11 mouse cellular contexts compared by ENCODE assay signal in the genomic region with DNA sequence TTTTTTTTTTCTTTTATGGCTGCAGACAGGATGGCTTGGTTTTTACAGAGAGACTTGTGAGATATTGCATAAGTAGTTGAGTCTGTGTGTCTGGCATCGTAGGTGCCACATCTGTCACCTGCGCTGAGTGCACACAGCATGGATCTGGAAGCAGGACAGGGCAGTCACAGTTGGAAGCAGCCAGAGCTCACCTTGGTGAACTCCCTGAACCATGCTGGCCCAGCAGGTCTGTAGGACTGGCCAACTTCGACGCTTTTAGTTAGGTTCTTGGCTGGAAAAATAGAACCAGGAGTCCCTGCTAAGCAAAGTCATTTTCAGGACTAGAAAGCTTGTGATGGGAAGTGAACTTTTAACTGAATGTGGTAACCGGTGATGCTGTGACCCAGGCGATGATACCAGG. TPM values are rescaled to one million over a fixed set of nuclear protein-coding genes. Genes with fewer than 3 reads are reported as not detected.
DNase-seq lines count a peak whose midpoint lies in the region; ATAC-seq and TF ChIP-seq lines count a peak whose summit lies in the region.
"Had no signal": no experiment of that assay in that cellular context is flagged by ENCODE, and none has a peak within 500 bp of the region (broad histone marks: within the 10 kb centered on the region; RNA-seq: fewer than 3 reads in every experiment).

No protein-coding gene starts in this region.

- H3K4me2 ChIP-seq in stomach, embryonic 14.5 days (replicated peaks; ENCODE audit: low read depth, low read length): no peak overlapping the region
- H3K4me2 ChIP-seq in stomach, postnatal 0 days (replicated peaks; ENCODE audit: low read depth): no peak overlapping the region
- peak overlapping the region; percentile 10 for H3K4me2 ChIP-seq in forebrain, embryonic 14.5 days (ENCODE audit: low read length)

- ATAC-seq in stomach, embryonic 14.5 days (ENCODE audit: insufficient number of reproducible peaks, insufficient read depth, low FRiP score, low read depth): no peak
- ATAC-seq in stomach, postnatal 0 days (ENCODE audit: low FRiP score, low TSS enrichment): no peak
- ATAC-seq in forebrain, embryonic 14.5 days: 0 out of 2 replicates have a peak, but pooled peaks have one; percentile 11

- no peak for DNase-seq in stomach, postnatal 0 days (ENCODE audit: low spot score)
- no peak for DNase-seq in forebrain, embryonic 14.5 days (ENCODE audit: low spot score)
- DNase-seq in midbrain, embryonic 10.5 days (ENCODE audit: low spot score): no peak
- no peak for DNase-seq in embryo, embryonic 11 days
- no peak for DNase-seq in right cerebral cortex, adult 18-20 months
- no peak for DNase-seq in B cell, adult 2 months
- DNase-seq: adrenal gland, postnatal 14 days; kidney, adult 9 months had no signal

- H3K4me1 ChIP-seq in stomach, embryonic 14.5 days (ENCODE audit: control insufficient read depth, insufficient read depth, low read length): peaks cover 79% of the 10 kb centered on the region
- H3K4me1 ChIP-seq in stomach, postnatal 0 days (replicated peaks; ENCODE audit: control insufficient read depth, insufficient read depth): peaks cover 19% of the 10 kb centered on the region; the same call in 1 of the 2 replicates
- H3K4me1 ChIP-seq in forebrain, embryonic 14.5 days (ENCODE audit: control insufficient read depth, insufficient read depth, low read length): peaks cover 91% of the 10 kb centered on the region
- H3K4me1 ChIP-seq in midbrain, embryonic 10.5 days: peaks cover 93% of the 10 kb centered on the region

- TF ChIP-seq CTCF in stomach, postnatal 0 days (IDR thresholded peaks at IDR 0.05; ENCODE audit: low read depth): no peak

- H3K27ac ChIP-seq in stomach, embryonic 14.5 days (ENCODE audit: low read length): peak overlapping the region; percentile 52; the same call in 1 of the 2 replicates
- H3K27ac ChIP-seq in stomach, postnatal 0 days (replicated peaks): no peak overlapping the region
- H3K27ac ChIP-seq in forebrain, embryonic 14.5 days (ENCODE audit: low read depth, low read length): peak overlapping the region; percentile 93
- peak overlapping the region; percentile 63; the same call in 1 of the 2 replicates for H3K27ac ChIP-seq in midbrain, embryonic 10.5 days (replicated peaks)
- H3K27ac ChIP-seq: liver, embryonic 14.5 days had no signal

- WGBS in stomach, embryonic 14.5 days: 75% methylated on average over 6 of the region's 6 CpGs
- WGBS in stomach, postnatal 0 days: 67% methylated on average over 6 of the region's 6 CpGs
- 21% methylated on average over 6 of the region's 6 CpGs for WGBS in forebrain, embryonic 14.5 days
- 67% methylated on average over 6 of the region's 6 CpGs for WGBS in midbrain, embryonic 10.5 days

- TF ChIP-seq EP300 in stomach, postnatal 0 days (optimal IDR thresholded peaks at IDR 0.05): no peak

- no peak overlapping the region for H3K4me3 ChIP-seq in stomach, embryonic 14.5 days (ENCODE audit: low read depth, low read length)
- H3K4me3 ChIP-seq in stomach, postnatal 0 days (ENCODE audit: low read depth, low read length): no peak overlapping the region
- H3K4me3 ChIP-seq in forebrain, embryonic 14.5 days (ENCODE audit: low read depth, low read length): no peak overlapping the region
- H3K4me3 ChIP-seq in midbrain, embryonic 10.5 days: no peak overlapping the region

- H3K36me3 ChIP-seq in stomach, embryonic 14.5 days (ENCODE audit: control insufficient read depth, insufficient read depth, low read length): no peaks in the 10 kb centered on the region
- H3K36me3 ChIP-seq in stomach, postnatal 0 days (ENCODE audit: control insufficient read depth, insufficient read depth, low read length): no peaks in the 10 kb centered on the region
- no peaks in the 10 kb centered on the region for H3K36me3 ChIP-seq in forebrain, embryonic 14.5 days (ENCODE audit: control insufficient read depth, insufficient read depth, low read length)
- H3K36me3 ChIP-seq in midbrain, embryonic 10.5 days: no peaks in the 10 kb centered on the region
- H3K36me3 ChIP-seq: G1E had no signal

- H3K27me3 ChIP-seq in stomach, embryonic 14.5 days (ENCODE audit: control insufficient read depth, insufficient read depth, low read length): no peaks in the 10 kb centered on the region
- H3K27me3 ChIP-seq in stomach, postnatal 0 days (ENCODE audit: control insufficient read depth, insufficient read depth, low read length): no peaks in the 10 kb centered on the region
- H3K27me3 ChIP-seq in forebrain, embryonic 14.5 days (replicated peaks; ENCODE audit: control insufficient read depth, insufficient read depth, low read length): no peaks in the 10 kb centered on the region
- H3K27me3 ChIP-seq in midbrain, embryonic 10.5 days (ENCODE audit: low read depth, poor library complexity, severe bottlenecking): no peaks in the 10 kb centered on the region

- H3K9me3 ChIP-seq in stomach, embryonic 14.5 days (ENCODE audit: control insufficient read depth, low read depth, low read length): no peaks in the 10 kb centered on the region
- no peaks in the 10 kb centered on the region for H3K9me3 ChIP-seq in stomach, postnatal 0 days (ENCODE audit: control insufficient read depth, low read length)
- H3K9me3 ChIP-seq in forebrain, embryonic 14.5 days (replicated peaks; ENCODE audit: control insufficient read depth, low read length): no peaks in the 10 kb centered on the region
- no peaks in the 10 kb centered on the region for H3K9me3 ChIP-seq in midbrain, embryonic 10.5 days (replicated peaks)
- H3K9me3 ChIP-seq: G1E had no signal

- no peak overlapping the region for H3K9ac ChIP-seq in stomach, embryonic 14.5 days (replicated peaks; ENCODE audit: low read depth, low read length)
- no peak overlapping the region for H3K9ac ChIP-seq in stomach, postnatal 0 days (ENCODE audit: low read length)
- H3K9ac ChIP-seq in forebrain, embryonic 14.5 days (ENCODE audit: low read length): peak overlapping the region; percentile 17; the same call in 1 of the 2 replicates
- H3K9ac ChIP-seq: liver, embryonic 14.5 days had no signal

RNA-seq across cellular contexts. Expression of gene Map4k4, which starts 46.5 kb away (rescaled TPM):
- 36.7 and 42.6 TPM in 2 replicates for polyA plus RNA-seq in stomach, embryonic 14.5 days (2014; fragmentation: Nextera tagmentation; extraction: Ambion mirVana)
- polyA plus RNA-seq in stomach, postnatal 0 days (2015; fragmentation: Nextera tagmentation; extraction: Ambion mirVana): 8.5 and 10.1 TPM in 2 replicates
- polyA plus RNA-seq in forebrain, embryonic 14.5 days (2014; fragmentation: Nextera tagmentation; extraction: Ambion mirVana): 29.2 and 36.2 TPM in 2 replicates
- 25.1 and 37.8 TPM in 2 replicates for polyA plus RNA-seq in midbrain, embryonic 10.5 days (2016; fragmentation: Nextera tagmentation; extraction: Ambion mirVana)
